Mouse (Mus musculus): ENCODE results near the gene Wtip. TPM values are rescaled to one million over a fixed set of nuclear protein-coding genes. Genes with fewer than 3 reads are reported as not detected.
"Not testable (repeated sequence)": the region's sequence is repeated elsewhere in the genome, so short reads cannot be mapped to it uniquely, and the experiment has no call there.

Wtip gene
- total and polyA plus RNA-seq, 2 experiments from 2014 or later: 2.2 to 55.5 TPM

DNA sequence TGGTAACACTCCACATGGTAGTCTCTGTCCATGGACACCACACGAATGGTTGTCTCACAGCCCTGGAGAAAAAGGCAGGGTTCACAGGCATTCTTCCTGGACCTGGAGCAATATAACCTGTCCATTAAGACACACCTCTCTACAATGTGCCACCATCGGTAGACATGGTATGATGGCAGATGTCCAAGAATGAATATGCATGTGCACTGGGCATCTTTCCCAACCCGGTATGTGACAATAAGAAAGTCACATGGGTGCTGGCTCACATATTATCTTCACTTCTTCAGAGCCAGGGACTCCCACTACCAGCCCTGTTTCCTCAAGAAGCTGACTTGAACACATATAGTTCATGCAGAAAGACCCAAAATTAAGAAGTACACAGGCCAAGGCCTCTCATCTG, 16.5 kb downstream of the Wtip start:
- Histone ChIP-seq H3K27ac (ENCODE audit: low read depth) (no peak overlapping the region), H3K9me3 (replicated peaks; ENCODE audit: control insufficient read depth, low read length) (no peaks in the 10 kb centered on the region), H3K4me1 (ENCODE audit: control insufficient read depth, insufficient read depth) (no peaks in the 10 kb centered on the region), H3K36me3 (replicated peaks; ENCODE audit: control insufficient read depth, insufficient read depth, low read length) (peaks cover 54% of the 10 kb centered on the region), H3K4me2 (ENCODE audit: low read depth, low read length) (no peak overlapping the region), H3K4me3 (ENCODE audit: low read depth, low read length) (no peak overlapping the region), H3K27me3 (ENCODE audit: control insufficient read depth, insufficient read depth, low read length) (no peaks in the 10 kb centered on the region), H3K9ac (replicated peaks; ENCODE audit: low read depth, low read length) (no peak overlapping the region)
- DNase-seq (ENCODE audit: low spot score) (no peak), ATAC-seq (ENCODE audit: insufficient read depth, low read depth) (no peak)
- no peak for TF ChIP-seq EP300 (IDR thresholded peaks at IDR 0.05; ENCODE audit: low read depth)
- no peak for TF ChIP-seq CTCF (IDR thresholded peaks at IDR 0.05; ENCODE audit: low read depth)
- 45% methylated on average over 3 of the region's 3 CpGs for WGBS

DNA sequence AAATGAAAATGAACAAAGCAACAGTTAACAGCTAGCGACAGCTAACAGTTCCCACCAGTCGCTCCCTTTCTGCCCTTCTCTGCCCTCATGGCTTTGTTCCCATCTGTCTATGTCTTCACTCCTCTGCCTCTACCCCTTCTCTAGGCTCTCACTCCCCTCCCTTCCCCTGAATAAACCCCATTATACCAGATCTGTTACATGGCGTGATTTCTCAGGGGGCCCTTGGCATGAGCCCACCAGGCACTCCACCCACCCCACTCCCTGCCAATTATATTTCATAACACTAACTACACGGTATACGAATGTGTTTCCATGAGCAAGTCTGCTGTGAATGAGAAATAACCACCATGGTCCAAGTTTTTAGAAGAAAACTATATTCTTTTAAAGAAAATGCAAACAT, 23.9 kb downstream of the Wtip start:
- H3K9me3 ChIP-seq (replicated peaks; ENCODE audit: control insufficient read depth, low read length): no peaks in the 10 kb centered on the region
- TF ChIP-seq EP300 (IDR thresholded peaks at IDR 0.05; ENCODE audit: low read depth) (no peak), CTCF (IDR thresholded peaks at IDR 0.05; ENCODE audit: low read depth) (no peak)
- no peaks in the 10 kb centered on the region for H3K27me3 ChIP-seq (ENCODE audit: control insufficient read depth, insufficient read depth, low read length)
- H3K4me2 ChIP-seq (ENCODE audit: low read depth, low read length): no peak overlapping the region
- no peak overlapping the region for H3K4me3 ChIP-seq (ENCODE audit: low read depth, low read length)
- 77% methylated on average over 5 of the region's 5 CpGs for WGBS
- no peak overlapping the region for H3K9ac ChIP-seq (replicated peaks; ENCODE audit: low read depth, low read length)
- DNase-seq (ENCODE audit: low spot score): no peak
- no peak for ATAC-seq (ENCODE audit: insufficient read depth, low read depth)
- H3K36me3 ChIP-seq (replicated peaks; ENCODE audit: control insufficient read depth, insufficient read depth, low read length): peaks cover 30% of the 10 kb centered on the region
- no peaks in the 10 kb centered on the region for H3K4me1 ChIP-seq (ENCODE audit: control insufficient read depth, insufficient read depth)
- no peak overlapping the region for H3K27ac ChIP-seq (ENCODE audit: low read depth)

DNA sequence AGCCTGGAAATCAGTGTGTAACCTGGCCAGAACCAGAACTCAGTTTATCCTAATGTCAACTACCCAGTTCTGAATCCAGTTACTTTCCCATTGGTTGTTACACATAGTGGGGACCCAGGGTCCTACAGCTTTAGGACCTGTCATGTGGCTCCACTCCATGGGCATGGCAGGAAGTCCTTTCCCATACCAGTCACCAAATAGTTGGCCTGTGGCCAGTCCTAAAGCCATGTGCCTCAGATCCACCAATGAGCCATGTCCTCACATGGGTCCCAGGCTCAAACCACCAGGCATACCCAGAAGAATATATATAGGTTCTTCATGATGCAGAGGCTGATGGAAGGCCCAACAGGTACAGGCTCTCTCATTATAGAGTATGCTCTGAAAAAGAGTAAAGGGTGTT, 31.8 kb downstream of the Wtip start:
- Histone ChIP-seq H3K9ac (replicated peaks; ENCODE audit: low read depth, low read length) (no peak overlapping the region), H3K9me3 (replicated peaks; ENCODE audit: control insufficient read depth, low read length) (no peaks in the 10 kb centered on the region), H3K36me3 (replicated peaks; ENCODE audit: control insufficient read depth, insufficient read depth, low read length) (no peaks in the 10 kb centered on the region), H3K4me2 (ENCODE audit: low read depth, low read length) (no peak overlapping the region), H3K4me3 (ENCODE audit: low read depth, low read length) (no peak overlapping the region), H3K4me1 (ENCODE audit: control insufficient read depth, insufficient read depth) (no peaks in the 10 kb centered on the region), H3K27me3 (ENCODE audit: control insufficient read depth, insufficient read depth, low read length) (no peaks in the 10 kb centered on the region), H3K27ac (ENCODE audit: low read depth) (no peak overlapping the region)
- TF ChIP-seq EP300 (IDR thresholded peaks at IDR 0.05; ENCODE audit: low read depth) (no peak), CTCF (IDR thresholded peaks at IDR 0.05; ENCODE audit: low read depth) (no peak)
- no peak for ATAC-seq (ENCODE audit: insufficient read depth, low read depth)
- no peak for DNase-seq (ENCODE audit: low spot score)

DNA sequence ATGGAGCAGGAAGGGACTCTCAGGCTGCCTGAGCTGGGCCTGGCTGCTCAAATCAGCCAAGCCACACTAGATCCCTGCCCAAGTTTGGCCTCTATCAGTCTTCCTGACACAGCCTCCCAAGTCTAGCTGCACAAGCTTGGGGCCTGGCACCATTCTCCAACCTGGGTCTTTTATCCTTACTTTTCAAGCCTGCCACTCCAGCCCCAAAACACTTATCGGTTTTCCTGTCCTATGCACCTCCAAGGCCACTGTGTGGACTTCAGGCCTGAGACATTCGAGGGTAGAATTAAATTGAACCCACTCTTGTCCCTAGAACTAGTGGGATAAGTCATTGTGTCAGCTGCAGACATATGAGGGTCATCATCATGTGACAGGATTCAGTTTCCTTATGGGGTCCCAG, 33.1 kb downstream of the Wtip start:
- ATAC-seq (ENCODE audit: insufficient read depth, low read depth) (no peak), DNase-seq (ENCODE audit: low spot score) (no peak)
- Histone ChIP-seq H3K27me3 (ENCODE audit: control insufficient read depth, insufficient read depth, low read length) (no peaks in the 10 kb centered on the region), H3K9me3 (replicated peaks; ENCODE audit: control insufficient read depth, low read length) (no peaks in the 10 kb centered on the region), H3K4me1 (ENCODE audit: control insufficient read depth, insufficient read depth) (no peaks in the 10 kb centered on the region), H3K4me3 (ENCODE audit: low read depth, low read length) (no peak overlapping the region), H3K9ac (replicated peaks; ENCODE audit: low read depth, low read length) (no peak overlapping the region), H3K4me2 (ENCODE audit: low read depth, low read length) (no peak overlapping the region), H3K27ac (ENCODE audit: low read depth) (no peak overlapping the region), H3K36me3 (replicated peaks; ENCODE audit: control insufficient read depth, insufficient read depth, low read length) (no peaks in the 10 kb centered on the region)
- 67% methylated on average over 2 of the region's 2 CpGs for whole genome bisulfite sequencing
- TF ChIP-seq EP300 (IDR thresholded peaks at IDR 0.05; ENCODE audit: low read depth) (no peak), CTCF (IDR thresholded peaks at IDR 0.05; ENCODE audit: low read depth) (no peak)

DNA sequence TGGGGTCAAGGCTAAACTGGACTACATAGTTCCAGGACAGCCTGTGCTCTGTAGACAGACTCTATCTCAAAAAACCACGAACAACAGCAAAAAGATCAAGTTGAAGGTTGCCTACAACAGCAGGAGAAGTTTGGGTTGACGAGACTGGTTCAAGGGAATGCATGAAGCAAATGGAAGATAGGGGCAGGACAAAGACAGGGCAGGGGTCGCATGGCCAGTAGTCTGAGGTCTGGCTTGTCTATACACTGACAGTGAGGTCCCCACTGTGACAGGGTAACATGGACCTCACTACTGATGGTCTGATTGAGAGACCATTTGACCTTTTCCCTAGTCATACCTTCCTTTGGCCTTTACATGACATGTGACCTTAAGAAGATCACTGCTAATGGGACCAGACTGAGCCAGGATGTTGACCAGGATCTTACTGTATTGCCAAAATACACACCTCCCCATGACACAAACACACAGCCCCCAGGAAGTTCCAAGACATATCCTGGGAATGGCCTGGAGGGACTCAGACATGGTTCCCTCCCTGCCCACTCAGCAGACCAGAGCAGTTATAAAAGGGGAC, 38.1 kb downstream of the Wtip start, which contains the start of gene Scgb1b30:
Scgb1b30 (plus strand) TSS at position 521 of the 571 bp plus-strand sequence.
- H3K9me3 ChIP-seq (replicated peaks; ENCODE audit: control insufficient read depth, low read length): no peaks in the 10 kb centered on the region
- no peak within 1 kb of the TSS for H3K27ac ChIP-seq (ENCODE audit: low read depth)
- no peak within 1 kb of the TSS for H3K4me3 ChIP-seq (ENCODE audit: low read depth, low read length)
- ATAC-seq (ENCODE audit: insufficient read depth, low read depth) (no peak), DNase-seq (ENCODE audit: low spot score) (no peak)
- H3K9ac ChIP-seq (replicated peaks; ENCODE audit: low read depth, low read length): no peak within 1 kb of the TSS
- no peaks in the 10 kb centered on the region for H3K36me3 ChIP-seq (replicated peaks; ENCODE audit: control insufficient read depth, insufficient read depth, low read length)
- H3K4me2 ChIP-seq (ENCODE audit: low read depth, low read length): no peak within 1 kb of the TSS
- TF ChIP-seq CTCF (IDR thresholded peaks at IDR 0.05; ENCODE audit: low read depth) (no peak), EP300 (IDR thresholded peaks at IDR 0.05; ENCODE audit: low read depth) (no peak)
- no peaks in the 10 kb centered on the region for H3K27me3 ChIP-seq (ENCODE audit: control insufficient read depth, insufficient read depth, low read length)
- H3K4me1 ChIP-seq (ENCODE audit: control insufficient read depth, insufficient read depth): no peaks in the 10 kb centered on the region
- 53% methylated on average over 3 of the region's 3 CpGs for WGBS

DNA sequence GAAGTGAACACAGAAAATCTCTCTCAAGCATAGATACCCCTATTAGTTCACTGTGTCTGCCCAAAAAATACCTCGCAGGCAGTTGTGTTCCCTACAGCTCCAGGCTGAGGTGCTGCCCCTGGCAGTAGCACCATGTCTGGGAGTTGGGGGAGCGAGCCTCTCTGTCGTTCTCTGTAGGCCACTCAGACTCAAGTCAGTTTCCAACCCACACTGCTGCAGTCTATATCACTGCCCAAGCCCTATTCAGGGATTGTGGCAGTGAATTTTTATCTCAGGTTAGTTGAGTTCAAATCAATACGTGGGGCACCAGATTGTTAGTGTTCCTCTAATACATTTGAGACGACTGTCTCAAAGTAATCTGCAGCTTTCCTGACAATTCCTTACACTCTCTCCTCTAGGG, 64.9 kb downstream of the Wtip start:
- not testable (repeated sequence) for H3K27me3 ChIP-seq (ENCODE audit: control insufficient read depth, insufficient read depth, low read length); H3K9ac ChIP-seq (replicated peaks; ENCODE audit: low read depth, low read length); H3K4me2 ChIP-seq (ENCODE audit: low read depth, low read length); H3K27ac ChIP-seq (ENCODE audit: low read depth); H3K4me1 ChIP-seq (ENCODE audit: control insufficient read depth, insufficient read depth); H3K36me3 ChIP-seq (replicated peaks; ENCODE audit: control insufficient read depth, insufficient read depth, low read length); DNase-seq (ENCODE audit: low spot score); ATAC-seq (ENCODE audit: insufficient read depth, low read depth); H3K9me3 ChIP-seq (replicated peaks; ENCODE audit: control insufficient read depth, low read length); H3K4me3 ChIP-seq (ENCODE audit: low read depth, low read length)
- WGBS: 67% methylated on average over 5 of the region's 5 CpGs

Other genes starting within 250 kb of the Wtip start
- not detected in 2 replicates for gene Scgb2b26, start 188.2 kb downstream of the Wtip start, total RNA-seq (2014; rRNA removed; ENCODE audit: low replicate concordance)
- gene Scgb2b26, start 188.2 kb downstream of the Wtip start, polyA plus RNA-seq (2015; fragmentation: Nextera tagmentation; extraction: Ambion mirVana): not detected in 2 replicates
- not detected in 2 replicates for gene Scgb2b27, start 119.3 kb downstream of the Wtip start, total RNA-seq (2014; rRNA removed; ENCODE audit: low replicate concordance)
- gene Scgb2b27, start 119.3 kb downstream of the Wtip start, polyA plus RNA-seq (2015; fragmentation: Nextera tagmentation; extraction: Ambion mirVana): not detected in 2 replicates
- not detected in 2 replicates for gene Scgb1b27, start 111.8 kb downstream of the Wtip start, total RNA-seq (2014; rRNA removed; ENCODE audit: low replicate concordance)
- not detected in 2 replicates for gene Scgb1b27, start 111.8 kb downstream of the Wtip start, polyA plus RNA-seq (2015; fragmentation: Nextera tagmentation; extraction: Ambion mirVana)
- gene Scgb1b30, start 37.8 kb downstream of the Wtip start, total RNA-seq (2014; rRNA removed; ENCODE audit: low replicate concordance): not detected in 2 replicates
- not detected in 2 replicates for gene Scgb1b30, start 37.8 kb downstream of the Wtip start, polyA plus RNA-seq (2015; fragmentation: Nextera tagmentation; extraction: Ambion mirVana)
- gene Uba2, start 36.3 kb upstream of the Wtip start, total RNA-seq (2014; rRNA removed; ENCODE audit: low replicate concordance): 54.8 and 57.3 TPM in 2 replicates
- gene Uba2, start 36.3 kb upstream of the Wtip start, polyA plus RNA-seq (2015; fragmentation: Nextera tagmentation; extraction: Ambion mirVana): 55.7 and 59.3 TPM in 2 replicates
- 32.5 and 41.9 TPM in 2 replicates for gene Pdcd2l, start 63.4 kb upstream of the Wtip start, total RNA-seq (2014; rRNA removed; ENCODE audit: low replicate concordance)
- gene Pdcd2l, start 63.4 kb upstream of the Wtip start, polyA plus RNA-seq (2015; fragmentation: Nextera tagmentation; extraction: Ambion mirVana): 41.7 and 44.0 TPM in 2 replicates
- gene Gpi1, start 97.1 kb upstream of the Wtip start, total RNA-seq (2014; rRNA removed; ENCODE audit: low replicate concordance): 645 and 692 TPM in 2 replicates
- 587 and 618 TPM in 2 replicates for gene Gpi1, start 97.1 kb upstream of the Wtip start, polyA plus RNA-seq (2015; fragmentation: Nextera tagmentation; extraction: Ambion mirVana)
- not detected in 2 replicates for gene Gm6096, start 117.8 kb upstream of the Wtip start, total RNA-seq (2014; rRNA removed; ENCODE audit: low replicate concordance)
- gene Gm6096, start 117.8 kb upstream of the Wtip start, polyA plus RNA-seq (2015; fragmentation: Nextera tagmentation; extraction: Ambion mirVana): 0.32 TPM in 1 of 2 replicates, not detected in the other
- gene 4931406P16Rik, start 180.3 kb upstream of the Wtip start, total RNA-seq (2014; rRNA removed; ENCODE audit: low replicate concordance): 62.1 and 67.8 TPM in 2 replicates
- gene 4931406P16Rik, start 180.3 kb upstream of the Wtip start, polyA plus RNA-seq (2015; fragmentation: Nextera tagmentation; extraction: Ambion mirVana): 25.4 and 25.9 TPM in 2 replicates